Mouse (Mus musculus) heart, adult 2 months (tissue): ENCODE data around the gene Rpl37.

Experiments used
- CTCF ChIP-seq: fragments of 200-600 bp; IDR thresholded peaks from 2 replicates; pipeline ENCODE4 v1.8.1; 2022; ENCODE audit warnings: antibody characterized with exemption, mild to moderate bottlenecking, moderate library complexity
- EP300 ChIP-seq: fragments of 200-500 bp; IDR thresholded peaks from 2 replicates; pipeline ENCODE4 v1.6.1; 2011; ENCODE audit warnings: low read depth, low read length, control low read depth; ENCODE audit not compliant: insufficient read depth

DNA sequence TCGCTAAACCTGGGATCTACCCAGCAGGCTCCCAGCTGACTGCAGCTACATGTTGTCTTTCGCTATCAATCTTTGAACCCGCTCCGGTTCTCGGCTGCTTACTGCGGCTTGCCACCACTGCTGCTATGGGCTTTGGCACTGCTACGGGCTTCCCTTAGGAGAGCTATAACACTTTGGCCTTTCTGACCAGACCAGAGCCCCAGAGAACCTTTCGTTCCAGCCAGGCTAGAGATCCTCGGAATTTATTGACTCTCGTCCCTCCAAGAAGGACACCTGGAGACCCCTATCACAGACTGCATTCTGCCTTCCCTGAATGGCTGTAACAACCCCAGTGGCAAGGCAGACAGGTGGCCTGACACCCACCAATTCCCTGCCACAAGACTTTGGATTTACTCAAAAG, 26.3 kb upstream of the Rpl37 start:
- TF ChIP-seq CTCF (no peak), EP300 (no peak)
